ENCODE assay signal across 10 mouse cellular contexts in genomic region chr5:93152451-93152850, GRCm38 (mm10). TPM values are rescaled to one million over a fixed set of nuclear protein-coding genes. Genes with fewer than 3 reads are reported as not detected.
DNase-seq lines count a peak whose midpoint lies in the region; ATAC-seq and TF ChIP-seq lines count a peak whose summit lies in the region.
"Had no signal": no experiment of that assay in that cellular context is flagged by ENCODE, and none has a peak within 500 bp of the region (broad histone marks: within the 10 kb centered on the region; RNA-seq: fewer than 3 reads in every experiment).

No protein-coding gene starts in this region.

- WGBS in forebrain, embryonic 11.5 days: 84% methylated on average over 4 of the region's 4 CpGs

- no peak overlapping the region for H3K9ac ChIP-seq in forebrain, embryonic 11.5 days (ENCODE audit: low read length)
- H3K9ac ChIP-seq: embryonic facial prominence, embryonic 12.5 days had no signal

- H3K4me3 ChIP-seq in gastrocnemius, adult 2 months: peak overlapping the region; percentile 40
- H3K4me3 ChIP-seq in megakaryocyte, embryonic 14.5 days (replicated peaks): peak overlapping the region; percentile 84
- H3K4me3 ChIP-seq in forebrain, embryonic 11.5 days (ENCODE audit: low read depth, low read length): no peak overlapping the region
- H3K4me3 ChIP-seq: embryonic facial prominence, embryonic 12.5 days had no signal

- no peaks in the 10 kb centered on the region for H3K27me3 ChIP-seq in megakaryocyte, embryonic 14.5 days (replicated peaks)
- H3K27me3 ChIP-seq in forebrain, embryonic 11.5 days (ENCODE audit: control insufficient read depth, insufficient read depth, low read length): no peaks in the 10 kb centered on the region
- H3K27me3 ChIP-seq: embryonic facial prominence, embryonic 12.5 days had no signal

- peak overlapping the region; percentile 78 for H3K27ac ChIP-seq in gastrocnemius, adult 2 months
- H3K27ac ChIP-seq in forebrain, embryonic 11.5 days (ENCODE audit: low read depth, low read length): no peak overlapping the region

- H3K4me1 ChIP-seq in megakaryocyte, embryonic 14.5 days: peaks cover 84% of the 10 kb centered on the region
- H3K4me1 ChIP-seq in forebrain, embryonic 11.5 days (replicated peaks; ENCODE audit: control insufficient read depth, insufficient read depth, low read length): no peaks in the 10 kb centered on the region

- no peak overlapping the region for H3K4me2 ChIP-seq in forebrain, embryonic 11.5 days (ENCODE audit: low read depth, low read length, severe bottlenecking)
- H3K4me2 ChIP-seq: embryonic facial prominence, embryonic 12.5 days had no signal

- intact Hi-C loops in gastrocnemius, adult 2 months (cut with DNase I): loop anchor here (5.0 kb wide), 1 partner anchor 40 kb away; no protein-coding TSS in a partner anchor
- intact Hi-C loops in gastrocnemius, postnatal 36 days (cut with DNase I): no loop called here

- peak; percentile 83 to 89 for ATAC-seq in hematopoietic stem cell, adult 5-6 weeks (replicated peaks in 1 of 2; ENCODE audit: insufficient read depth in 1 of 2, low FRiP score in 2 of 2, low TSS enrichment in 1 of 2, low read depth in 1 of 2, poor library complexity in 2 of 2, severe bottlenecking in 2 of 2)
- ATAC-seq in forebrain, embryonic 11.5 days (replicated peaks; ENCODE audit: low FRiP score): no peak

- no peak for TF ChIP-seq CTCF in gastrocnemius, adult 2 months (IDR thresholded peaks at IDR 0.05)

- no peak for DNase-seq in gastrocnemius, adult 2 months
- no peak for DNase-seq in gastrocnemius, postnatal 36 days
- DNase-seq in B cell, adult 2 months: peak; percentile 54 to 56
- no peak for DNase-seq in kidney, postnatal 4 days
- no peak for DNase-seq in right cerebral cortex, postnatal 25 days
- DNase-seq in forebrain, embryonic 11.5 days (ENCODE audit: low spot score): no peak

- no peaks in the 10 kb centered on the region for H3K9me3 ChIP-seq in megakaryocyte, embryonic 14.5 days
- H3K9me3 ChIP-seq in forebrain, embryonic 11.5 days (ENCODE audit: control insufficient read depth, low read length): no peaks in the 10 kb centered on the region
- H3K9me3 ChIP-seq: embryonic facial prominence, embryonic 12.5 days had no signal

- H3K36me3 ChIP-seq in megakaryocyte, embryonic 14.5 days (replicated peaks; ENCODE audit: low read length): peaks cover 85% of the 10 kb centered on the region
- H3K36me3 ChIP-seq in forebrain, embryonic 11.5 days (ENCODE audit: control insufficient read depth, insufficient read depth, low read length): no peaks in the 10 kb centered on the region; the same call in 1 of the 2 replicates

RNA-seq across cellular contexts. Expression of gene Ccni, which starts 53.8 kb away (rescaled TPM):
- 10 to 100 TPM; 61.4 to 66.6 TPM for total RNA-seq in gastrocnemius, adult 2 months (2021)
- 10 to 100 TPM; 47.4 to 63.9 TPM for total RNA-seq in gastrocnemius, postnatal 36 days (2021)
- total RNA-seq in hematopoietic stem cell, adult 5-6 weeks (2017): 173 and 187 TPM in 2 replicates
- polyA plus RNA-seq in megakaryocyte, embryonic 14.5 days (2012; ENCODE audit: insufficient read depth, low replicate concordance): 70.2 and 148 TPM in 2 replicates
- polyA plus RNA-seq in forebrain, embryonic 11.5 days (2014; fragmentation: Nextera tagmentation; extraction: Ambion mirVana): 168 and 181 TPM in 2 replicates

RNA-seq across cellular contexts. Expression of gene 2010109A12Rik, which starts 53.9 kb away (rescaled TPM):
- total RNA-seq in gastrocnemius, adult 2 months (2021): under 1 TPM; 0.48 to 0.81 TPM
- not detected for total RNA-seq in gastrocnemius, postnatal 36 days (2021)
- total RNA-seq in hematopoietic stem cell, adult 5-6 weeks (2017): 4.8 and 4.9 TPM in 2 replicates
- 1.1 TPM in 1 of 2 replicates, not detected in the other for polyA plus RNA-seq in megakaryocyte, embryonic 14.5 days (2012; ENCODE audit: insufficient read depth, low replicate concordance)
- polyA plus RNA-seq in forebrain, embryonic 11.5 days (2014; fragmentation: Nextera tagmentation; extraction: Ambion mirVana): 1.7 and 2.7 TPM in 2 replicates
- polyA plus RNA-seq: C2C12 had no signal

RNA-seq across cellular contexts. Expression of gene Sept11, which starts 59.2 kb away (rescaled TPM):
- 10 to 100 TPM; 85.1 to 87.6 TPM for total RNA-seq in gastrocnemius, adult 2 months (2021)
- total RNA-seq in gastrocnemius, postnatal 36 days (2021): 10 to 100 TPM; 69.1 to 85.0 TPM
- total RNA-seq in hematopoietic stem cell, adult 5-6 weeks (2017): 40.8 and 59.0 TPM in 2 replicates
- 8.9 and 29.8 TPM in 2 replicates for polyA plus RNA-seq in megakaryocyte, embryonic 14.5 days (2012; ENCODE audit: insufficient read depth, low replicate concordance)
- polyA plus RNA-seq in forebrain, embryonic 11.5 days (2014; fragmentation: Nextera tagmentation; extraction: Ambion mirVana): 288 and 296 TPM in 2 replicates

Comparison
In these comparisons a context has a peak if more than half of its experiments do, and no peak if none do; other contexts are left out.
1. DNase-seq: peak in B cell, adult 2 months (2 of 2); none in gastrocnemius, adult 2 months (single experiment), gastrocnemius, postnatal 36 days (0 of 2), kidney, postnatal 4 days (0 of 2), right cerebral cortex, postnatal 25 days (single experiment) and forebrain, embryonic 11.5 days (single experiment).